Mouse (Mus musculus) gastrocnemius, postnatal 14 days (tissue): ENCODE data around the gene Wnt10a. TPM values are rescaled to one million over a fixed set of nuclear protein-coding genes. Genes with fewer than 3 reads are reported as not detected.
"Not testable (repeated sequence)": the region's sequence is repeated elsewhere in the genome, so short reads cannot be mapped to it uniquely, and the experiment has no call there.

Experiments used
- DNase-seq: peaks from one replicate; pipeline ENCODE4 v3.0.0; 2021; ENCODE audit warnings: mixed read lengths
- intact Hi-C: fragments of 180-260 bp; cut with DNase I; formaldehyde crosslinking; loops from one replicate; pipeline ENCODE4 v1.15.1; 2025; ENCODE audit warnings: low total_unique reads
- total RNA-seq, 2 experiments: library from RNA; stranded (reverse); gene quantifications; 2 replicates each; pipeline ENCODE4 v1.2.3; 2021

The Wnt10a gene
- total RNA-seq, 2 experiments from 2014 or later = 0.10 TPM; not detected in 1

- intact Hi-C loops = no loop called here
Observed at GRCm38 (mm10) chr1:74808078-74808477, 16.8 kb downstream of the Wnt10a start.

GRCm38 (mm10) chr1:74809007-74809406 lies 17.7 kb downstream of the Wnt10a start:
- no peak for DNase-seq
- intact Hi-C loops = no loop called here

More at GRCm38 (mm10) chr1:74808078-74808477, 16.8 kb downstream of the Wnt10a start:
- DNase-seq = peak; percentile 89

- intact Hi-C loops = no loop called here
- no peak for DNase-seq
Observed at GRCm38 (mm10) chr1:74814931-74815647, 23.8 kb downstream of the Wnt10a start.

- intact Hi-C loops, DNase-seq: not testable (repeated sequence)
Observed at GRCm38 (mm10) chr1:74815965-74816364, 24.6 kb downstream of the Wnt10a start.

GRCm38 (mm10) chr1:74816612-74817199 lies 25.4 kb downstream of the Wnt10a start:
- DNase-seq = peak; percentile 95
- intact Hi-C loops = no loop called here

- DNase-seq = no peak
- intact Hi-C loops = no loop called here
Observed at GRCm38 (mm10) chr1:74817219-74817618, 25.9 kb downstream of the Wnt10a start.

GRCm38 (mm10) chr1:74818509-74818908 lies 27.2 kb downstream of the Wnt10a start:
- intact Hi-C loops = no loop called here
- DNase-seq = no peak

- DNase-seq, intact Hi-C loops: not testable (repeated sequence)
Observed at GRCm38 (mm10) chr1:74823598-74823997, 32.3 kb downstream of the Wnt10a start.

- intact Hi-C loops = no loop called here
Observed at GRCm38 (mm10) chr1:74824518-74825302, 33.4 kb downstream of the Wnt10a start.

GRCm38 (mm10) chr1:74830061-74830460 lies 38.7 kb downstream of the Wnt10a start:
- DNase-seq = no peak
- intact Hi-C loops = no loop called here

More at GRCm38 (mm10) chr1:74824518-74825302, 33.4 kb downstream of the Wnt10a start:
- DNase-seq = no peak

- DNase-seq = no peak
- intact Hi-C loops = no loop called here
Observed at GRCm38 (mm10) chr1:74833255-74833654, 41.9 kb downstream of the Wnt10a start.

- intact Hi-C loops = no loop called here
- DNase-seq = no peak
Observed at GRCm38 (mm10) chr1:74843090-74843489, 51.8 kb downstream of the Wnt10a start.

- DNase-seq = no peak
- intact Hi-C loops = no loop called here
Observed at GRCm38 (mm10) chr1:74846341-74846740, 55.0 kb downstream of the Wnt10a start.

- DNase-seq = no peak
- intact Hi-C loops = no loop called here
Observed at GRCm38 (mm10) chr1:74848946-74849345, 57.6 kb downstream of the Wnt10a start.

GRCm38 (mm10) chr1:74850251-74850650 lies 58.9 kb downstream of the Wnt10a start:
- intact Hi-C loops = no loop called here
- DNase-seq = no peak

GRCm38 (mm10) chr1:74851001-74851775 lies 59.9 kb downstream of the Wnt10a start:
- intact Hi-C loops = no loop called here
- no peak for DNase-seq
